Mouse (Mus musculus): Measurements from ENCODE around the gene Ankrd44. TPM values are rescaled to one million over a fixed set of nuclear protein-coding genes. Genes with fewer than 3 reads are reported as not detected.

Gene Ankrd44
- total and polyA plus RNA-seq, 3 experiments = 12.7 to 23.0 (median 19.8) TPM

GRCm38 (mm10) chr1:54837721-54838485, 88.3 kb downstream of the Ankrd44 start:
- Histone ChIP-seq H3K79me2 (replicated peaks; ENCODE audit: control insufficient read depth, extremely low read depth, insufficient read depth, poor library complexity, severe bottlenecking) (no peaks in the 10 kb centered on the region; the same call in 1 of the 2 replicates), H3K4me3 (replicated peaks in 1 of 3; ENCODE audit: low read depth in 2 of 3, low read length in 2 of 3, poor library complexity in 1 of 3) (no peak overlapping the region), H3K4me2 (ENCODE audit: insufficient read depth, low read depth, poor library complexity, severe bottlenecking) (no peak overlapping the region), H3K4me1 (ENCODE audit: control insufficient read depth in 1 of 2, insufficient read depth in 2 of 2) (peaks cover 16 to 69% of the 10 kb centered on the region in 2 experiments), H3K27ac (ENCODE audit: insufficient read depth, low read depth) (no peak overlapping the region), H3K9ac (ENCODE audit: insufficient read depth, low read depth) (no peak overlapping the region), H3K9me3 (replicated peaks; ENCODE audit: low read length) (no peaks in the 10 kb centered on the region), H3K36me3 (replicated peaks in 1 of 2; ENCODE audit: control insufficient read depth in 1 of 2, insufficient read depth in 1 of 2, low read length in 1 of 2) (peaks cover 0 to 3% of the 10 kb centered on the region in 2 experiments), H3K27me3 (replicated peaks) (no peaks in the 10 kb centered on the region)
- no peak for DNase-seq (ENCODE audit: extremely low read depth)
- in situ Hi-C loops (cut with MboI; ENCODE audit: low pct_ligation_motif_present, low pct_unique_long_range_greater_than_20kb, low sequenced_read_pairs) = no loop called here
- dilution Hi-C loops (cut with MboI; ENCODE audit: extremely low pct_ligation_motif_present, extremely low pct_unique_long_range_greater_than_20kb, low sequenced_read_pairs) = no loop called here
- TF ChIP-seq CHD1 (IDR thresholded peaks at IDR 0.05; ENCODE audit: low read depth, low read length) (no peak), MEF2A (IDR thresholded peaks at IDR 0.05; ENCODE audit: borderline replicate concordance, low read depth, low read length) (no peak), TCF12 (IDR thresholded peaks at IDR 0.05; ENCODE audit: low read depth, low read length) (no peak), JUND (conservative IDR thresholded peaks at IDR 0.05; ENCODE audit: low read depth, low read length) (no peak), SMC3 (IDR thresholded peaks at IDR 0.05; ENCODE audit: low read depth, low read length) (no peak), E2F4 (IDR thresholded peaks at IDR 0.05; ENCODE audit: insufficient replicate concordance, low read depth, low read length) (no peak), ZC3H11A (IDR thresholded peaks at IDR 0.05; ENCODE audit: low read depth, low read length) (no peak), MXI1 (IDR thresholded peaks at IDR 0.05; ENCODE audit: low read depth, low read length) (no peak), BHLHE40 (IDR thresholded peaks at IDR 0.05; ENCODE audit: low read depth, low read length) (no peak), ZNF384 (IDR thresholded peaks at IDR 0.05; ENCODE audit: low read depth, low read length) (no peak), RAD21 (IDR thresholded peaks at IDR 0.05; ENCODE audit: low read depth, low read length) (no peak), IRF4 (IDR thresholded peaks at IDR 0.05; ENCODE audit: low read depth, low read length) (no peak), SIN3A (IDR thresholded peaks at IDR 0.05; ENCODE audit: low read length) (no peak), CTCF (conservative IDR thresholded peaks at IDR 0.05 in 1 of 2, IDR thresholded peaks at IDR 0.05 in 1 of 2; ENCODE audit: low read depth in 2 of 2, low read length in 2 of 2) (no peak), GABPA (IDR thresholded peaks at IDR 0.05; ENCODE audit: insufficient replicate concordance, low read depth, low read length) (no peak), PAX5 (IDR thresholded peaks at IDR 0.05; ENCODE audit: low read length) (no peak), MYC (IDR thresholded peaks at IDR 0.05; ENCODE audit: low read depth, low read length) (no peak), ZKSCAN1 (IDR thresholded peaks at IDR 0.05; ENCODE audit: borderline replicate concordance, low read depth, low read length) (no peak)

- DNase-seq (ENCODE audit: extremely low read depth) = no peak
- H3K36me3 ChIP-seq (replicated peaks in 1 of 2; ENCODE audit: control insufficient read depth in 1 of 2, insufficient read depth in 1 of 2, low read length in 1 of 2) = peaks cover 0 to 3% of the 10 kb centered on the region in 2 experiments
- TF ChIP-seq ELF1 (IDR thresholded peaks at IDR 0.05; ENCODE audit: low read depth, low read length) (no peak), ZNF384 (IDR thresholded peaks at IDR 0.05; ENCODE audit: low read depth, low read length) (no peak), IRF4 (IDR thresholded peaks at IDR 0.05; ENCODE audit: low read depth, low read length) (no peak), GABPA (IDR thresholded peaks at IDR 0.05; ENCODE audit: insufficient replicate concordance, low read depth, low read length) (no peak), POLR2AphosphoS2 (IDR thresholded peaks at IDR 0.05; ENCODE audit: low read depth, low read length) (no peak), ZC3H11A (IDR thresholded peaks at IDR 0.05; ENCODE audit: low read depth, low read length) (no peak), NELFE (IDR thresholded peaks at IDR 0.05; ENCODE audit: low read depth, low read length) (no peak), UBTF (IDR thresholded peaks at IDR 0.05; ENCODE audit: low read depth, low read length) (no peak), JUND (conservative IDR thresholded peaks at IDR 0.05; ENCODE audit: low read depth, low read length) (no peak)
- peaks cover 7 to 48% of the 10 kb centered on the region in 2 experiments; a peak in 3 of 4 replicates for H3K4me1 ChIP-seq (ENCODE audit: control insufficient read depth in 1 of 2, insufficient read depth in 2 of 2)
- H3K9me3 ChIP-seq (replicated peaks; ENCODE audit: low read length) = no peaks in the 10 kb centered on the region
- H3K9ac ChIP-seq (ENCODE audit: insufficient read depth, low read depth) = no peak overlapping the region
- dilution Hi-C loops (cut with MboI; ENCODE audit: extremely low pct_ligation_motif_present, extremely low pct_unique_long_range_greater_than_20kb, low sequenced_read_pairs) (no loop called here), in situ Hi-C loops (cut with MboI; ENCODE audit: low pct_ligation_motif_present, low pct_unique_long_range_greater_than_20kb, low sequenced_read_pairs) (no loop called here)
- no peak overlapping the region for H3K4me2 ChIP-seq (ENCODE audit: insufficient read depth, low read depth, poor library complexity, severe bottlenecking)
- H3K79me2 ChIP-seq (replicated peaks; ENCODE audit: control insufficient read depth, extremely low read depth, insufficient read depth, poor library complexity, severe bottlenecking) = no peaks in the 10 kb centered on the region; the same call in 1 of the 2 replicates
- H3K4me3 ChIP-seq (replicated peaks in 1 of 3; ENCODE audit: low read depth in 2 of 3, low read length in 2 of 3, poor library complexity in 1 of 3) = no peak overlapping the region
- H3K27me3 ChIP-seq (replicated peaks) = no peaks in the 10 kb centered on the region
- H3K27ac ChIP-seq (ENCODE audit: insufficient read depth, low read depth) = no peak overlapping the region
Measured at GRCm38 (mm10) chr1:54835661-54836205, 90.5 kb downstream of the Ankrd44 start.

All from CH12.LX (cell line).